In genomic region chr1:187608261-187608921, GRCm38 (mm10) we compare ENCODE assay signal across 8 mouse cellular contexts. TPM values are rescaled to one million over a fixed set of nuclear protein-coding genes. Genes with fewer than 3 reads are reported as not detected.
DNase-seq lines count a peak whose midpoint lies in the region; ATAC-seq lines count a peak whose summit lies in the region.

Gene Esrrg (plus strand): TSS chr1:187608791.

- no peaks in the 10 kb centered on the region for H3K9me3 ChIP-seq in heart, embryonic 10.5 days
- H3K9me3 ChIP-seq in liver, embryonic 13.5 days (replicated peaks) = no peaks in the 10 kb centered on the region

- DNase-seq in cerebellum, postnatal 14 days = peak; percentile 16 to 21
- DNase-seq in cerebellum, adult 11-12 months = no peak
- peak; percentile 59 for DNase-seq in embryo, embryonic 10.5 days (ENCODE audit: low spot score)
- no peak for DNase-seq in heart, embryonic 10.5 days (ENCODE audit: low spot score)
- peak; percentile 80 for DNase-seq in kidney, adult 9 months
- DNase-seq in liver, embryonic 13.5 days = no peak
- peak; percentile 49 for DNase-seq in testis, postnatal 10 days (ENCODE audit: low spot score)
- no peak for DNase-seq in natural killer cell, adult 2 months (ENCODE audit: low spot score in 2 of 2)

- H3K9ac ChIP-seq in liver, embryonic 13.5 days = no peak within 1 kb of the TSS

- H3K36me3 ChIP-seq in heart, embryonic 10.5 days = no peaks in the 10 kb centered on the region
- no peaks in the 10 kb centered on the region for H3K36me3 ChIP-seq in liver, embryonic 13.5 days

- H3K4me3 ChIP-seq in heart, embryonic 10.5 days = peak within 1 kb of the TSS; percentile 70
- H3K4me3 ChIP-seq in liver, embryonic 13.5 days (replicated peaks) = peak within 1 kb of the TSS; percentile 45

- peaks cover 83% of the 10 kb centered on the region for H3K4me1 ChIP-seq in heart, embryonic 10.5 days
- 0 out of 2 replicates have a peak, but pooled peaks cover 5% of the 10 kb centered on the region for H3K4me1 ChIP-seq in liver, embryonic 13.5 days (replicated peaks)

- WGBS in heart, embryonic 10.5 days = 2% methylated on average over 21 of the region's 21 CpGs
- 2% methylated on average over 21 of the region's 21 CpGs for WGBS in liver, embryonic 13.5 days (ENCODE audit: insufficient replicate concordance)

- H3K27me3 ChIP-seq in heart, embryonic 10.5 days (ENCODE audit: insufficient read depth, poor library complexity, severe bottlenecking) = peaks cover 77% of the 10 kb centered on the region
- H3K27me3 ChIP-seq in liver, embryonic 13.5 days = peaks cover 90% of the 10 kb centered on the region

- ATAC-seq in liver, embryonic 13.5 days (ENCODE audit: low read depth) = no peak

- peak within 1 kb of the TSS; percentile 61 for H3K4me2 ChIP-seq in liver, embryonic 13.5 days

- peak within 1 kb of the TSS; percentile 90 for H3K27ac ChIP-seq in heart, embryonic 10.5 days
- H3K27ac ChIP-seq in liver, embryonic 13.5 days = no peak within 1 kb of the TSS

RNA-seq across cellular contexts. Expression of gene Esrrg, which starts in this region (rescaled TPM):
- 22.4 and 38.9 TPM in 2 replicates for polyA plus RNA-seq in heart, embryonic 10.5 days (2016; fragmentation: Nextera tagmentation; extraction: Ambion mirVana)
- 0.06 and 0.07 TPM in 2 replicates for polyA plus RNA-seq in liver, embryonic 13.5 days (2015; fragmentation: Nextera tagmentation; extraction: Ambion mirVana)

Comparison
In these comparisons a context has a peak if more than half of its experiments do, and no peak if none do; other contexts are left out.
1. RNA of gene Esrrg (polyA plus RNA-seq): 22.4 to 38.9 TPM in heart, embryonic 10.5 days; 0.06 to 0.07 TPM in liver, embryonic 13.5 days; every median in the first group is over 10 times any median in the second.
2. DNase-seq: peak in cerebellum, postnatal 14 days (2 of 2), embryo, embryonic 10.5 days (single experiment), kidney, adult 9 months (single experiment) and testis, postnatal 10 days (single experiment); none in cerebellum, adult 11-12 months (single experiment), heart, embryonic 10.5 days (single experiment), liver, embryonic 13.5 days (single experiment) and natural killer cell, adult 2 months (0 of 2).